Mouse (Mus musculus) lung, postnatal 0 days (tissue): ENCODE data around the gene Iqcg.

Experiments
- CTCF ChIP-seq: IDR thresholded peaks from 2 replicates; pipeline ENCODE4 v1.5.1; 2016; ENCODE audit warnings: antibody characterized with exemption, mild to moderate bottlenecking
- EP300 ChIP-seq: IDR thresholded peaks from 2 replicates; pipeline ENCODE4 v1.6.1; 2016; ENCODE audit warnings: antibody characterized with exemption, mild to moderate bottlenecking, control low read depth

GRCm38 (mm10) chr16:33072871-33073557, 17.0 kb upstream of the Iqcg start:
- no peak for TF ChIP-seq CTCF
- no peak for TF ChIP-seq EP300
